In genomic region chr14:20784708-20785107, GRCm38 (mm10) we compare ENCODE assay signal across 12 mouse cellular contexts. TPM values are rescaled to one million over a fixed set of nuclear protein-coding genes. Genes with fewer than 3 reads are reported as not detected.
DNase-seq lines count a peak whose midpoint lies in the region; ATAC-seq and TF ChIP-seq lines count a peak whose summit lies in the region.
"Had no signal": no experiment of that assay in that cellular context is flagged by ENCODE, and none has a peak within 500 bp of the region (broad histone marks: within the 10 kb centered on the region; RNA-seq: fewer than 3 reads in every experiment).

No protein-coding gene starts in this region.

- no peak overlapping the region for H3K9ac ChIP-seq in intestine, postnatal 0 days (ENCODE audit: low read depth, low read length)
- H3K9ac ChIP-seq in intestine, embryonic 15.5 days = no peak overlapping the region
- H3K9ac ChIP-seq: lung, embryonic 15.5 days; neural tube, embryonic 12.5 days had no signal

- H3K4me3 ChIP-seq in intestine, postnatal 0 days (ENCODE audit: low read depth, low read length) = no peak overlapping the region
- no peak overlapping the region for H3K4me3 ChIP-seq in intestine, embryonic 15.5 days (replicated peaks)
- H3K4me3 ChIP-seq in small intestine, adult 2 months (ENCODE audit: low read depth, low read length) = no peak overlapping the region
- H3K4me3 ChIP-seq: lung, embryonic 15.5 days; neural tube, embryonic 12.5 days had no signal

- no peak for TF ChIP-seq POLR2A in small intestine, adult 2 months (IDR thresholded peaks at IDR 0.05; ENCODE audit: low read depth, low read length)

- H3K36me3 ChIP-seq in intestine, postnatal 0 days (ENCODE audit: control insufficient read depth, insufficient read depth) = peaks cover 45% of the 10 kb centered on the region; the same call in 1 of the 2 replicates
- peaks cover 21% of the 10 kb centered on the region for H3K36me3 ChIP-seq in intestine, embryonic 15.5 days
- H3K36me3 ChIP-seq in small intestine, adult 2 months (ENCODE audit: control insufficient read depth, insufficient read depth, low read length) = peaks cover 8% of the 10 kb centered on the region; the same call in 1 of the 2 replicates

- peaks cover 17% of the 10 kb centered on the region for H3K4me1 ChIP-seq in intestine, postnatal 0 days (replicated peaks; ENCODE audit: control insufficient read depth, insufficient read depth, low read length)
- peaks cover 25% of the 10 kb centered on the region for H3K4me1 ChIP-seq in intestine, embryonic 15.5 days (replicated peaks)
- H3K4me1 ChIP-seq in small intestine, adult 2 months (ENCODE audit: control insufficient read depth, insufficient read depth, insufficient read length, low read length) = peaks cover 16% of the 10 kb centered on the region; the same call in 1 of the 2 replicates

- no peak overlapping the region for H3K27ac ChIP-seq in intestine, postnatal 0 days (ENCODE audit: low read depth, low read length)
- no peak overlapping the region for H3K27ac ChIP-seq in intestine, embryonic 15.5 days
- 0 out of 2 replicates have a peak overlapping the region, but pooled peaks have one; percentile 21 for H3K27ac ChIP-seq in small intestine, adult 2 months (ENCODE audit: insufficient read depth, low read depth, low read length)
- H3K27ac ChIP-seq: neural tube, embryonic 12.5 days had no signal

- 82% methylated on average over 7 of the region's 7 CpGs for WGBS in intestine, postnatal 0 days
- 78% methylated on average over 7 of the region's 7 CpGs for WGBS in intestine, embryonic 15.5 days
- WGBS in small intestine, adult 2 months = 82% methylated on average over 7 of the region's 7 CpGs

- no peaks in the 10 kb centered on the region for H3K27me3 ChIP-seq in intestine, postnatal 0 days (replicated peaks; ENCODE audit: control insufficient read depth, insufficient read depth, low read length)
- H3K27me3 ChIP-seq in intestine, embryonic 15.5 days (replicated peaks) = no peaks in the 10 kb centered on the region
- H3K27me3 ChIP-seq in small intestine, adult 2 months (ENCODE audit: control insufficient read depth, insufficient read depth, low read length) = no peaks in the 10 kb centered on the region
- H3K27me3 ChIP-seq: lung, embryonic 15.5 days; neural tube, embryonic 12.5 days had no signal

- peak; percentile 29 for TF ChIP-seq CTCF in intestine, postnatal 0 days (IDR thresholded peaks at IDR 0.05; ENCODE audit: low read depth)
- no peak for TF ChIP-seq CTCF in small intestine, adult 2 months (IDR thresholded peaks at IDR 0.05; ENCODE audit: extremely low read depth, insufficient read length, insufficient replicate concordance, low read depth, low read length)

- ATAC-seq in intestine, postnatal 0 days = no peak
- ATAC-seq in intestine, embryonic 15.5 days = no peak
- ATAC-seq in hematopoietic stem cell, adult 5-6 weeks (replicated peaks in 1 of 2; ENCODE audit: insufficient read depth in 1 of 2, low FRiP score in 2 of 2, low TSS enrichment in 1 of 2, low read depth in 1 of 2, poor library complexity in 2 of 2, severe bottlenecking in 2 of 2) = peak; percentile 54 to 68

- no peaks in the 10 kb centered on the region for H3K9me3 ChIP-seq in intestine, postnatal 0 days (ENCODE audit: control insufficient read depth)
- H3K9me3 ChIP-seq in intestine, embryonic 15.5 days = no peaks in the 10 kb centered on the region
- H3K9me3 ChIP-seq: lung, embryonic 15.5 days; neural tube, embryonic 12.5 days had no signal

- peak; percentile 27 for DNase-seq in CD4-positive helper T cell, adult 2 months (ENCODE audit: low read depth, low spot score)
- no peak for DNase-seq in retina, embryonic 14.5 days (ENCODE audit: low spot score)
- no peak for DNase-seq in yolk sac, embryonic 10.5 days (ENCODE audit: low spot score)
- no peak for DNase-seq in frontal cortex, adult 2 months (ENCODE audit: extremely low spot score in 1 of 2, low spot score in 1 of 2)
- DNase-seq: kidney, adult 11 months; right cerebral cortex, postnatal 25 days had no signal

- H3K4me2 ChIP-seq in intestine, postnatal 0 days (replicated peaks; ENCODE audit: low read depth) = no peak overlapping the region
- H3K4me2 ChIP-seq in intestine, embryonic 15.5 days (replicated peaks) = no peak overlapping the region
- H3K4me2 ChIP-seq: lung, embryonic 15.5 days; neural tube, embryonic 12.5 days had no signal

RNA-seq across cellular contexts. Expression of gene Camk2g, which starts 9.2 kb away (rescaled TPM):
- 27.6 and 37.7 TPM in 2 replicates for polyA plus RNA-seq in intestine, postnatal 0 days (2015; fragmentation: Nextera tagmentation; extraction: Ambion mirVana)
- polyA plus RNA-seq in intestine, embryonic 15.5 days (2015; fragmentation: Nextera tagmentation; extraction: Ambion mirVana) = 37.1 and 42.3 TPM in 2 replicates
- total RNA-seq in hematopoietic stem cell, adult 5-6 weeks (2017) = 99.3 and 101 TPM in 2 replicates
- 8.1 and 12.0 TPM in 2 replicates for polyA plus RNA-seq in small intestine, adult 2 months (2012; rRNA removed)
- 201 and 208 TPM in 2 replicates for polyA plus RNA-seq in frontal cortex, adult 2 months (2012; rRNA removed)

RNA-seq across cellular contexts. Expression of gene Ndst2, which starts 50.3 kb away (rescaled TPM):
- 9.8 and 12.4 TPM in 2 replicates for polyA plus RNA-seq in intestine, postnatal 0 days (2015; fragmentation: Nextera tagmentation; extraction: Ambion mirVana)
- polyA plus RNA-seq in intestine, embryonic 15.5 days (2015; fragmentation: Nextera tagmentation; extraction: Ambion mirVana) = 20.4 and 21.9 TPM in 2 replicates
- 7.5 and 8.4 TPM in 2 replicates for total RNA-seq in hematopoietic stem cell, adult 5-6 weeks (2017)
- 11.1 and 22.1 TPM in 2 replicates for polyA plus RNA-seq in small intestine, adult 2 months (2012; rRNA removed)
- 22.6 and 24.8 TPM in 2 replicates for polyA plus RNA-seq in frontal cortex, adult 2 months (2012; rRNA removed)

RNA-seq across cellular contexts. Expression of gene Plau, which starts 51.8 kb away (rescaled TPM):
- polyA plus RNA-seq in intestine, postnatal 0 days (2015; fragmentation: Nextera tagmentation; extraction: Ambion mirVana) = 2.7 and 3.8 TPM in 2 replicates
- polyA plus RNA-seq in intestine, embryonic 15.5 days (2015; fragmentation: Nextera tagmentation; extraction: Ambion mirVana) = 2.5 and 2.9 TPM in 2 replicates
- 2.3 and 2.4 TPM in 2 replicates for total RNA-seq in hematopoietic stem cell, adult 5-6 weeks (2017)
- 3.1 and 3.8 TPM in 2 replicates for polyA plus RNA-seq in small intestine, adult 2 months (2012; rRNA removed)
- 1.9 and 2.3 TPM in 2 replicates for polyA plus RNA-seq in frontal cortex, adult 2 months (2012; rRNA removed)

Comparison
In these comparisons a context has a peak if more than half of its experiments do, and no peak if none do; other contexts are left out.
1. ATAC-seq: peak in hematopoietic stem cell, adult 5-6 weeks (2 of 2); none in intestine, postnatal 0 days (single experiment) and intestine, embryonic 15.5 days (single experiment).